Mouse (Mus musculus) embryo, embryonic 10.5 days (tissue): Measurements from ENCODE around the gene Mt4.
"Not testable (repeated sequence)": the region's sequence is repeated elsewhere in the genome, so short reads cannot be mapped to it uniquely, and the experiment has no call there.

ENCODE experiments used
- DNase-seq: peaks from one replicate; pipeline ENCODE4 v3.0.0-alpha.2; 2015; ENCODE audit warnings: low spot score

Gene Mt4

DNA sequence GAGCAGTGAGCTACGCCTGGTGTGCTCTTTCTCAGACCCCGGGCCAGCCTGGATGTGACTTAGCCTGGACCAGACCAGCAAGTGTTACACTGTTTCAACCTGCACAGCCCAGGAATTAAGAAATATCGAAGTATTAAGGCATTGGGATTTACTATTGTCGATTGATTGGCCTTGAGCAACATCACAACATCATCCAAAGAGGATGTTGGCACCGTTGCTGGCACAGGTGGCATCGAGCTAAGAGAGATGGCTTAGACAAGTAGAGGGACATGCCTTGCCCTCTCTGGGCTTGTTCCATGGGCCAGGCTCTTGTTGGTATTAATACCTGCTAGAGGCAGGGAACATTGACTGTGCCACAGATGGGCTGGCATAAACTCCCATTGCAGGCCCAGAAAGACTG lies 1.4 kb upstream of the Mt4 start:
- no peak for DNase-seq

DNA sequence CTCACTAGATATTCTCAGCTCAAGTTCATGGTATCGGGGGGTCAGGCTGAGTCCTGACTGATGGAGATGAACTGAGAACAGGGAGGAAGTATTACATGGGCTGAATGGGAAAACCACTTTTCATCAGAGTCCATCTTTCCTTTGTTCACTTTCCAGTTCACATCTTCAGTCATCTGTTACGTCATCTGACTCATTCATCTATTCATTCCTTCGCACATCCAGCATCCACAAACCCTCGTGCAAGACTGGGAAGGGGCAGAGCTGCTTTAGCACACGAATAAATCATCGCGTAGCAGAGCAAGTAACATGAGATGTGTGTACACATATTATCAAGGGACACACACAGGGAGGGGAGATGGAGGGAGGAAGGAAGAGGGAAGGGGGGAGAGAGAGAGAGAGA lies 805 bp upstream of the Mt4 start:
- DNase-seq: no peak

DNA sequence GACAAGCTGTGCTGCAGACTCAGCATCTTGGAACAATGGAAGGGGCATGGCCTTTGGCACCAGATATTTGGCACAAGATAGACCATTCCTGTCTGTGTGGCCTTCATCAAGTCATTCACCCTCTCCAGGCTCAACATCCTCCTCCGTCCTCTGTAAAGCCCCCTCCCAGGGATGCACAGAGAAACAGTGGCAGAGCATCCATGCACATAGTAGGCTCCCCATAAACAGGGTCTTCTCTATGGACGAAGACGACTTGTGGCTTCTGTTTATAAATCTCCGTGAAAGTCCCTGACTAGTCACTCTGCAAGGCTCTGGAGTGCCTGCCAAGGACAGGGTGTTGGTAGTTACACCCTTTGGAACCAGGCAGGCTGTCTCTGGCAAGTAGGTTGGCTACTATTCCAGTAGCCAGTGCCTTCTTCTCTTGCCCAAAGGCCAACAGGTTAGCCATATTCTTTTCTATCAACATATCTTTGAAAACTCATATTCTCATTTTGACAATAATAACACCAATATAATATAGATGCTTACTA lies 3.3 kb downstream of the Mt4 start:
- no peak for DNase-seq

DNA sequence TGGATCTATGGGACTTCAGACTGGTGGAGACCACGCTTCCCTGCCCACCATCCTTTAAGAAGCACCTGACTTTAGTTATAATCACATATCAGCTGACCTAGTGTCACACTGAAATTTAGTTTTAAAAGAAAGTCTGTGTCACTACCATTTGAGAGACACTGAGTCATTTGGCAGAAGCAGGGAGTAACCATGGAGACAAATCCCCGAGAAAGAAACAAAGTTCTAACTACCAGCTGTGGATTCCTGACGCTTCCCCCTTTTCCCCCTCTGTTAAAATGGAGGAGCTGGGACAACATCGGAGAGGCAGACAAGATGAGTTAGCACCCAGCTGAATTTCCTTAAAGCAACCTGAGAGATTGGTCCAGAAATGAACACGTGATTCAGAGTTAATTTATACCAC lies 11.2 kb downstream of the Mt4 start:
- DNase-seq: no peak

DNA sequence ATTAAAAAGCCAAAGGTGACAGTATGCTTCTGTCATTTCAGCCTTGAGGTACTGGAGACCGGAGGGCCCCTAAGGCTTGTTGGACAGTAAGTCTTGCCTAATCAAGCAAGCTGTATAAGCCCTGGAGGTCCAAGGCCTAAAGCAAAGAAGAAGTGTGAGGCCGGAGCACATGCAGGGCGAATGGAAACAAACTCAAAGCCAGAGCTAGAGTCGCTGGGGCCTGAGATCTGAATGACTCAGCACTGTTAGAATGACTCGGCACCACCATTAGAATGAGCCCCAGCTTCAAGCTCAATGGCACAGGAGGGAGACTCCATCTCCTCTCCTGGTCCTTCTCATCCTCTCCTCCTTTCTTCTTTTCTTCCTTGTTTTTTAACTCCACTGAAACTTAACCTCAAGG lies 13.9 kb downstream of the Mt4 start:
- DNase-seq: no peak

DNA sequence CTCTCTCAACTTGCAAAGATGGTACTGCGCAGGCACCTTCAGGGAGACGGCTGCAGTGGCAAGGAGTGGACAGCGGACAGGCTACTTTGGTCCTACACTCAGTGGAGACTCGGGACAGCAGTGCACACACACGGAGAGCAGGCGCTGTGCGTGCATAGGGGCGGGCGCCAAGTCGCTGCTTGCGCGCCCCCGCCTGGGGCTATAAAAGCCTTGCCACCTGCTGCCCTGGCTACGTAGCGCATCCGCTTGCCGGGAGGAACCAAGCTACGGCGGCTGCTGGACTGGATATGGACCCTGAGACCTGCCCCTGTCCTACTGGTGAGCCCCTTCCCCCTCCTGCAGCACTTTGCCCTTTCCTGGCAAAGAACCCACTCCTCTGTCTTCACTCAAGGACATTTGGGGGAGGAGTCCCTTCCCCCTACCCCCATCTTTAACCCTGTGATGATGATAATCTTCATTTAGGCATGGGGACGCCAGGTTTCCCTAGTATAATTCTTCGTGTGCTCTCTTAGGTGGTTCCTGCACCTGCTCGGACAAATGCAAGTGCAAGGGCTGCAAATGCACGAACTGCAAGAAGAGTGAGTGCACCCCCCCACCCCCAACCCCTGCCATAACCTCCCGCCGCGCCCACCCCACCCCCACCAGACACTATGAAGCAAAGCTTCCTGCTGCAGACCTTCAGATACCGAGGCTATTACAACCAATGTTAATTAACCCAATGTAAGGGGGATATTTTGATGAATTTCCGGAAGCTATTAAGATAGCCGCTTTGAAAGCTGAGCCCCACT lies 15.7 kb downstream of the Mt4 start, which contains the start of gene Mt3:
Gene Mt3, plus strand, starts transcription at position 95 of the 788 bp plus-strand sequence.
- DNase-seq: peak; percentile 77

DNA sequence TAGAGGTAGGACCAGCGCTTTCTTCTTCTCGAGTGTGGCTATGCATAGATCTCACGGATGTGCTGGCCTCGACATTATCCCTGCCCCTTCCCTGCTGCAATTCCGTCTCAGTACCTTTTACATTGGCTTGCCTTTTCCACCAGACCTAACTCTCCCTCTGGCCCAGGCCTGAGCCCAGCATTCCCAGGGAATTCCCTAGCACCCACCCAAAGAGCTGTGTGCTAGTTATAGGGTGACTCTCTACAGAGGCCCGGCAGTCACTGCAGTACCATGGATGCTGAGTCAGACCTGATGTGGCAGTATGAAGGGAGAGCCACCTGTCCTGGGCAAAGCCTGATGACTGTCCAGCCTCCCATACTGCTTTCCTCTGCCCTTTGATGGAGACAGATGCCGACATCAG lies 16.5 kb downstream of the Mt4 start:
- DNase-seq: no peak

DNA sequence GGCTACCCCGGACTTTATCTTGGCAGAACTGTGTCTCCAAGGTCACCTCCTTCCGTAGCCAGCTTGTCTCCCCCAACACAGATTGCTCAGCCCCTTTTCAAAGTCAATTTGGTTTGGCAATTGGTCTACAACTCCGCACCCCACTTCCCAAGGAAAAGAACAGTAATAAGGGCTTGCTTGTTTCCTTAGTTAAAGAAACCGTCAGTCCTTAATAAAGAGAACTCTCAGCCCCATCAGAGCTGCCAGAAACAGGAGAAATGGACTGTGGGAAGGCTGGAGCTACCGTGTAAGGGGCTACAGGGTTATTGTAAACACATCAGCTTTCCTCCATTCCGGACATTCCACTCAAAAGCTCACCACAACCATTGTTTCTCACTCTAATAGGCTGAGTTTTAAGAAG lies 17.5 kb downstream of the Mt4 start:
- DNase-seq: no peak

DNA sequence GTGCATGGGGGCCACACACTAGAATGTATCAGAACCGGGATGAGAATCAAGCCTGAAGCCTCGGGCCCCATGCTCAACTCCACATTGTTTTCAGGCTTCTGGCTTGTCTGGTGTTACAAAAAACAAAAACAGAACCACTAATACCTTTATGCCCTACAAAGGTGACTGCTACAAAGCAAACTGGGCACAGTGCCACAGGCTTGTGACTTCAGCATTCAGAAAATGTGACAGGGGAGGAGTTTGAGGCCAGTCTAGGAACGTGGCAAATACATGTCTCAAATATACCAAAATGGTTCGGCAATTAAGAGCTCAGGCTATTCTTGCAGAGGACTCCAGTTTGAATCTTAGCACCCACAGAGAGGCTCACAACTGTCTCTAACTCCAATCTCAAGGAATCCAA lies 19.1 kb downstream of the Mt4 start:
- DNase-seq: no peak

DNA sequence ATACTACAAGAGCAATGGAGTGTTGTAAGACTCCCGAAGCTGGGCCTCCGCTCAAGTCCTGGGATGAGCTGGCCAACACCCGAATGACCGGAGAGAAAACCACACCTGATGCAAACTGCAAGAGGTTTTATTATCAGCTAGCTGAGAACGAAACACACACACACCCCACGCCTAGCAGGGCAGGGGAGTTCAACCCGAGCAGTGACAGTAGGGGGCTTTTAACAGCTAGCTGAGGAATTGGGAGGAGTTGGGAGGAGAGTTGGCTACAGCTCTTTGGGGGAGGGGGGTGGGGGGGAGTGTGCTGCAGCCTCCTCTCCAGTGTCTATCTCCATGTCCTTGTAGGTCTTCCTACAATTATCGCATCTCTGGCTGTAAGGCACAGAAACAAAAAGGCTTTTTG lies 28.8 kb downstream of the Mt4 start:
- not testable (repeated sequence) for DNase-seq

DNA sequence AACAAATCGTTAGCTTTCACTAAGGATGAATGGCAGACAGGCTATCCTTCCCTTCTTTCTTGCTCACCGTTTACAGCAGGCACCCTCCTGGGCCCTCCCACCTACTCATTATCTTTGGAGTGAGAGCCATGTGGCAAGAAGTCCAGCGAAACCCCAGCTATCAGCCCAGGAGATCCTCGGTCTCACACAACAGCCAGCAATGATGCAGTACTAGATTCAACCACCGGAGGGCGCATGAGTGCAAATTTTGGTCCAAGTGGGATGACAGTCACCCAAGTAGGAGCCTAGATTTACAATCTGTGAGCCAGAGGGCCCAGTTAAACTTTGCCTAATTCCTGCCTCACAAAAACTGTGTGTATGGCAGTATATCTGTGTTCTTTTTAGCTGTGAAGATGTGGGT lies 30.2 kb downstream of the Mt4 start:
- peak; percentile 95 for DNase-seq

DNA sequence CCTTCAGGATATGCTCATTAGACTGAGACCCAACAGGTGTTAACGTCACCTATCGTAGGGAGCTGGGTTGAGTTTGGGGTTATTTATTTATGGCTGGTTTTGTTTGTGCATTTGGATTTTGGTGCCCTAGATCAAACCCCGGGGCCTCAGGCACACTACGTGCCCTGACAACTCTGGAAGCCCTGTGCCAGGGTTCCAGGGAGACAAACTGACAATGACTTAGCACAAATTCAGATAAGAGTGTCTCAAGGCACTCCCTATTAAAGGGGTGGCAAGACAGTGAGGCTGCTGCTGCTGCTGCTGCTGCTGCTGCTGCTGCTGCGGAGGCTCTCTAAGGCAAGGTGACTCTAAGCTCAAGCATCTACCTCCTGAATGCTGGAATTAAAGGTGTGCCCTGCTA lies 32.5 kb downstream of the Mt4 start:
- no peak for DNase-seq

DNA sequence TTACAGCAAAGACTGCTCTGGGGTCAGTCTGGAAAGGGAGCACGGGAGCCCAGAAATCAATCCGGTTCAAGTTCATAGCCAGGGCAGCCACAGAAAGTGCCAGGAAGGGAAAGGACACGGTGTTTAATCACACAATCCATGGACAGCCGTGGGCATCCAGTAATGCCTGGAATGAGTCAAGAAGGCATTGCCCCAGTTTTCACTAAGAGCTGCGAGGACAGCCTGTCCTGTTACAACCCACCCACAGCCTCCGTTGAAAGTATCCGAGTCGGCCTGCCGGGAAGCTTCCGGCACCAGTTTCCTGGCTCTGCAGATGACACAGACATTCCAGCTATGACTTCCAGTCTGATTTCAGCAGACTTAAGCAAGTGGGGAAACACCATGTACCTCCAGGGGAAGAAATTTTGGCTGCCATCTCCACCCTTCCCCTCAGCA lies 34.3 kb downstream of the Mt4 start:
- no peak for DNase-seq

DNA sequence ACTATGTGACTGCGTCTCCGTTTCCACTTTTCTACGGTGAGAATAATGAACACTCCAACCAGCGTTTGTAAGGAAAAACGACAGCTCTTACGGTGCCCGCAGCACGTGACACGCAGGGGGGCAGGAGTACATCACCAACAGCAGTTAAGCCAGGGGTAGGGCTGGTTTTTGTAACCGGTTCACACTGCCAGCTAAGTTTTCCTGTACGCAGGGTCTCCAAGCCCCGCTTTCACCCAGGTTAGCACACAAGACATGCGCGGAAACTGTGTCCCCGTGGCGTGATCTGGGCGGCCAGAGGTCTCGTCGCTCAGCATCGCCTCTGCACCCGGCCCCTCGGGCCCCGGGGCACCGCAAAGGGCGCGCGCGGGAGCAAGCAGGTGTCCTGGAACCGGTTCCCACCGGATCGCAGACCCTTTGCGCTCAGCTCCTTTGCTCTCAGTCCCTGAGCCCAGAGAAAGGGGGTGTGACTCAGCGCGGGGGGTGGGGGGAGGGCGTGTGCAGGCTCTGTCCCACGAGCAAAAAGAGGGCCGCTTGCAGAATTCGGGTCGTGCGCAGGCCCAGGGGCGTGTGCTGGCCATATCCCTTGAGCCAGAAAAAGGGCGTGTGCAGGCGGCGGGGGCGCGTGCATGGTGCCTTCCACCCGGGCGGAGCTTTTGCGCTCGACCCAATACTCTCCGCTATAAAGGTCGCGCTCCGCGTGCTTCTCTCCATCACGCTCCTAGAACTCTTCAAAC lies 35.2 kb downstream of the Mt4 start, which contains the start of gene Mt2:
Gene Mt2, plus strand, starts transcription at position 590 of the 734 bp plus-strand sequence.
- peak; percentile 51 for DNase-seq

DNA sequence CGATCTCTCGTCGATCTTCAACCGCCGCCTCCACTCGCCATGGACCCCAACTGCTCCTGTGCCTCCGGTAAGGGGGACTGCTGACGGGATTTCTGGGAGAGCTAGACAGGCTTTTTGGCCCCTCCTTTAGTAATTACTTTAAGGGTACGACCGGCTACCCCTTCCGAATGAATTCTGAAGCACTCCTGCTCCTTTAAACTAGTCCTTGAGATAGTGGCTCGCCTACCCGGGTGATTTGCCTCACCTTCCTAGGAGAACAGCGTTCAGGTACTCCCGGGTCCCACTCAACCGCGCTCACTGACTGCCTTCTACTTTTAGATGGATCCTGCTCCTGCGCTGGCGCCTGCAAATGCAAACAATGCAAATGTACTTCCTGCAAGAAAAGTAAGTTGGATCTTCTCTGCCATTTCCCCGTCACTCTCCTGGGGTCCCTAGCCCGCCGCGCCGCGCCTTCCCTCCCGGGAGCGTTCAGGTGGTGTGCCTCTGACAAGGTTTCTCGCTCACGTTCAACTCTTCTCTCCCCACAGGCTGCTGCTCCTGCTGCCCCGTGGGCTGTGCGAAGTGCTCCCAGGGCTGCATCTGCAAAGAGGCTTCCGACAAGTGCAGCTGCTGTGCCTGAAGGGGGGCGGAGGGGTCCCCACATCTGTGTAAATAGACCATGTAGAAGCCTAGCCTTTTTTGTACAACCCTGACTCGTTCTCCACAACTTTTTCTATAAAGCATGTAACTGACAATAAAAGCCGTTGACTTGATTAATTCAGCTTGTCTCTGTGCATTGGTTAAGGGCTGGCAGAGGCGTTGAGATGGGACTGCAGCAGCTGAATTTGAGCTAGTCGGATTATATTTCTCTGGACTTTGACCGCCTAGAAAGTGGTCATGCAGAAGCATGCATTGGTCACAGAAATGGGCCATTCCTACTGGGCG lies 36.1 kb downstream of the Mt4 start:
- DNase-seq: peak; percentile 64

DNA sequence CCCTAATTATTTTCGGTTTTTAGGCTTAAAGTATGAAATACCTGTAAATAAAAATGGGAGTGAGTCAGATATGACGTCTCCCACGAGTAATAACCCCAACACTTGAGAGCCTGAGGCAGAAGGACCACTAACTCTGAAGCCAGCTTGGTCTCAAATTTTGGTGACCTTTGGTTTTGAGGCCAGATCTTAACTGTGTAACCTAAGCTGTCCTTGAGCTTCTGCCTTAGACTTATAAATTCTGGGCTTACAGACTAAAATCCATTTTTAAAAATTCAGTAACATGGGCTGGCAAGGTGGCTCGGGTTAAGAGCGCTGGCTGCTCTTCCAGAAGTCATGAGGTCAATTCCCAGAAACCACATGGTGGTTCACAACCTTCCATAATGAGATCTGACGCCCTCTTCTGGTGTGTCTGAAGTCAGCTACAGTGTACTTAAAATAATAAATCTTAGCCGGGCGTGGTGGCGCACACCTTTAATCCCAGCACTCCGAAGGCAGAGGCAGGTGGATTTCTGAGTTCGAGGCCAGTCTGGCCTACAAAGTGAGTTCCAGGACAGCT lies 36.9 kb downstream of the Mt4 start:
- DNase-seq: no peak

DNA sequence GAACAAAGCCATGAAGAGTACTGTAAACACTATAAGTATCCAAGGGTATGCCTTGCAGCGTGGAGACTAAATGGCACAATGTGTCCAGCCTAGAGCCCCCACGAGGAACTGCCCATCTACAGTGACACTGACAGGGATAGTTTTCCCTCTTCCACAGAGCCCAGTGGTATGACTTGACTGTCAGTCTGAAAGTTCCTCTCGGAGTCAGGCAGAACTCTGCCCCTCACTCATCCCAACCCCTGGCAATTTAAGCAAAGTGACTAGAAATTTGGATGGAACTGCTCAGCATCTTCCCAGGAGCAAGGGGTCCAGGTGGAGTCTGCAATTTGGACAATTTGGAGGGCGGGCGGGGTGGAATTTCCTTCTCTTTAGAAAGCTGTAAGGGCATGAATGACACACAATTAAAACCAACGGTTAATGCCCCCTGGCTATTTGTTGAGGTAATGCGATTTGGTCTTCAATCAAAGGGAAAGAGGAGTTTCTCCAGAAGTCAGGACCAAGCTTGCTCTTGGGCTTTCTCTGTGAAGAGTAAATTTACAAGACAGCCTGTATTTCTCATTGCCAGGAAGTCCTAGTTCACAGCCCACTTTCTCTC lies 37.7 kb downstream of the Mt4 start:
- no peak for DNase-seq

DNA sequence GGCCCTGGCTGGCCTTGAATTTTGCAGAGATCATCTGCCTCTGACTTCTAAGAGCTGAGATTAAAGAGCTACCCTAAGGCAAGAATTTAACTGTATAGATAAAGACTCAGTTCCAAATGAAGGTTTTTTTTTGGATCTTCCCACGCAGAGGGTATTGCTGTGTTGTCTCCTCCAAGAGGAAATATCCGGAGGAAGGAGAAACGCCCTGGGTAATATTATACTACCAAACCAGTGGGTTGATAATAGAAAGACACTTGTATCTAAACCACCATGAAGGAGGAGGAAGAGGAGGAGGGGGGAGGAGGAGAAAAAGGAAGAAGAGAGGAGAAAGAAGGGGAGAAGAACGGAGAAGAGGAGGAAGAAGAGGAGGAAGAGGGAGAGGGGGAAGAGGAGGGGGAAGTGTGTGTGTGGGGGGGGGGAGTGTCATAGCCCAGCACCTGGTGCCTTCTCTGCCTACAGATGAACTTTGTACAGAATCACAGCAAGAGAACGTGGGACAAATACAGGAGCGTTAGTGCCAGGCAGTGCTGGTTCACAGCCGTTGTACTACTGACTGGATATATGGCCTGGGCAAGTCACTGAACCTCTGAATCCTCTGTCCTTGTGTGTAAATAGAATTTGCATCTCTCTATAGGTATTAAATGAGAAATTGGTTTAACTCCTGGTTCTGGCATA lies 40.9 kb downstream of the Mt4 start:
- DNase-seq: no peak

DNA sequence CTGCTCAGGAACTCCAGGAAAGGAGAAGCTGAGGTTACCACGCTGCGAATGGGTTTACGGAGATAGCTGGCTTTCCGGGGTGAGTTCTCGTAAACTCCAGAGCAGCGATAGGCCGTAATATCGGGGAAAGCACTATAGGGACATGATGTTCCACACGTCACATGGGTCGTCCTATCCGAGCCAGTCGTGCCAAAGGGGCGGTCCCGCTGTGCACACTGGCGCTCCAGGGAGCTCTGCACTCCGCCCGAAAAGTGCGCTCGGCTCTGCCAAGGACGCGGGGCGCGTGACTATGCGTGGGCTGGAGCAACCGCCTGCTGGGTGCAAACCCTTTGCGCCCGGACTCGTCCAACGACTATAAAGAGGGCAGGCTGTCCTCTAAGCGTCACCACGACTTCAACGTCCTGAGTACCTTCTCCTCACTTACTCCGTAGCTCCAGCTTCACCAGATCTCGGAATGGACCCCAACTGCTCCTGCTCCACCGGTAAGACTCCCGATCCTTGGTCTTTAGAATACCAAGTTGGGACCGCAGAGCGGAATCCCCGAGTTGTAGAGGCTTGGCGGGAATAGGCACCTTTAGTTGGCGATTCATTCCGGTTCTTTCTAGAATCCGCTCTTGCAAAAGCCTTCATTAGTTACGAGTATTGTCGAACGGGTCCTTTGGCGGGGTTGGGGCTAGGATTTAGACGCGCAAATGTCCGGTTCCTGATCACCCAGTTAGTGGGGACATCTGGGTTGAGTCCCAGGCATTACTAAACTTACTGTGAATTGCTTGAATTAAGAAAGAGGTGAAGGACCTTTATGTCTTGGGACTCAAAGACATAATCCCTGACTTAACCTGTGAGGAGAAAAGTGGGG lies 42.1 kb downstream of the Mt4 start, which contains the start of gene Mt1:
Gene Mt1, plus strand, starts transcription at position 226 of the 856 bp plus-strand sequence.
- DNase-seq: peak; percentile 81
